ENCODE assay signal across 17 mouse cellular contexts in genomic region chr12:85233376-85234358, GRCm38 (mm10). TPM values are rescaled to one million over a fixed set of nuclear protein-coding genes. Genes with fewer than 3 reads are reported as not detected.
DNase-seq lines count a peak whose midpoint lies in the region; ATAC-seq and TF ChIP-seq lines count a peak whose summit lies in the region.
"Had no signal": no experiment of that assay in that cellular context is flagged by ENCODE, and none has a peak within 500 bp of the region (broad histone marks: within the 10 kb centered on the region; RNA-seq: fewer than 3 reads in every experiment).

No protein-coding gene starts in this region.

- ATAC-seq in midbrain, embryonic 13.5 days = peak; percentile 24; the same call in 1 of the 2 replicates
- no peak for ATAC-seq in midbrain, embryonic 11.5 days (ENCODE audit: low FRiP score)
- ATAC-seq in neural tube, embryonic 12.5 days (ENCODE audit: low FRiP score, low read depth) = 0 out of 2 replicates have a peak, but pooled peaks have one; percentile 33
- ATAC-seq: forebrain, embryonic 16.5 days had no signal

- peak overlapping the region; percentile 64; the same call in 1 of the 2 replicates for H3K27ac ChIP-seq in midbrain, embryonic 13.5 days
- no peak overlapping the region for H3K27ac ChIP-seq in midbrain, embryonic 11.5 days (ENCODE audit: low read depth, low read length)
- H3K27ac ChIP-seq in cortical plate, adult 2 months (ENCODE audit: insufficient read depth, low read length) = 0 out of 2 replicates have a peak overlapping the region, but pooled peaks have one; percentile 16
- no peak overlapping the region for H3K27ac ChIP-seq in neural tube, embryonic 12.5 days
- H3K27ac ChIP-seq: embryonic facial prominence, embryonic 12.5 days; limb, embryonic 15.5 days; lung, embryonic 15.5 days; midbrain, embryonic 12.5 days had no signal

- H3K27me3 ChIP-seq in midbrain, embryonic 13.5 days = no peaks in the 10 kb centered on the region
- no peaks in the 10 kb centered on the region for H3K27me3 ChIP-seq in midbrain, embryonic 11.5 days (ENCODE audit: control insufficient read depth, insufficient read depth, low read length)
- H3K27me3 ChIP-seq in neural tube, embryonic 12.5 days (replicated peaks) = no peaks in the 10 kb centered on the region
- H3K27me3 ChIP-seq: embryonic facial prominence, embryonic 12.5 days; limb, embryonic 15.5 days; lung, embryonic 15.5 days; midbrain, embryonic 12.5 days had no signal

- H3K4me1 ChIP-seq in midbrain, embryonic 13.5 days (replicated peaks) = 0 out of 2 replicates have a peak, but pooled peaks cover 4% of the 10 kb centered on the region
- H3K4me1 ChIP-seq in midbrain, embryonic 11.5 days (ENCODE audit: control insufficient read depth, insufficient read depth, low read length) = no peaks in the 10 kb centered on the region
- H3K4me1 ChIP-seq in cortical plate, adult 2 months (ENCODE audit: control insufficient read depth, insufficient read depth, low read length) = no peaks in the 10 kb centered on the region
- H3K4me1 ChIP-seq in neural tube, embryonic 12.5 days = peaks cover 6% of the 10 kb centered on the region; the same call in 1 of the 2 replicates
- H3K4me1 ChIP-seq: lung, embryonic 15.5 days; midbrain, embryonic 12.5 days had no signal

- H3K4me3 ChIP-seq in midbrain, embryonic 13.5 days (replicated peaks) = no peak overlapping the region
- H3K4me3 ChIP-seq in midbrain, embryonic 11.5 days (ENCODE audit: low read depth, low read length) = no peak overlapping the region
- no peak overlapping the region for H3K4me3 ChIP-seq in cortical plate, adult 2 months (ENCODE audit: insufficient read depth, low read length)
- H3K4me3 ChIP-seq in neural tube, embryonic 12.5 days = no peak overlapping the region
- H3K4me3 ChIP-seq: embryonic facial prominence, embryonic 12.5 days; limb, embryonic 15.5 days; lung, embryonic 15.5 days; midbrain, embryonic 12.5 days had no signal

- no peak for DNase-seq in midbrain, embryonic 11.5 days (ENCODE audit: low spot score, missing footprints)
- peak; percentile 88 for DNase-seq in NIH3T3 (ENCODE audit: low read depth)
- no peak for DNase-seq in embryo, embryonic 11 days
- no peak for DNase-seq in heart, postnatal 36 days
- DNase-seq: cerebellum, adult 8-10 months; gastrocnemius, postnatal 25 days; heart, postnatal 10 days; retina, postnatal 1 day; thymus, postnatal 36 days had no signal

- intact Hi-C loops in heart, postnatal 36 days (cut with DNase I) = no loop called here

- H3K36me3 ChIP-seq in midbrain, embryonic 13.5 days = peaks cover 10% of the 10 kb centered on the region; the same call in 1 of the 2 replicates
- H3K36me3 ChIP-seq in midbrain, embryonic 11.5 days (ENCODE audit: control insufficient read depth, insufficient read depth, low read length) = no peaks in the 10 kb centered on the region
- peaks cover 2% of the 10 kb centered on the region; the same call in 1 of the 2 replicates for H3K36me3 ChIP-seq in neural tube, embryonic 12.5 days
- H3K36me3 ChIP-seq: embryonic facial prominence, embryonic 12.5 days; midbrain, embryonic 12.5 days had no signal

- TF ChIP-seq CTCF in cortical plate, adult 2 months (IDR thresholded peaks at IDR 0.05; ENCODE audit: extremely low read depth, insufficient read depth, low read length) = no peak

- no peak overlapping the region for H3K4me2 ChIP-seq in midbrain, embryonic 13.5 days (replicated peaks)
- H3K4me2 ChIP-seq in midbrain, embryonic 11.5 days = no peak overlapping the region
- no peak overlapping the region for H3K4me2 ChIP-seq in neural tube, embryonic 12.5 days (replicated peaks)
- H3K4me2 ChIP-seq: embryonic facial prominence, embryonic 12.5 days; limb, embryonic 15.5 days; lung, embryonic 15.5 days; midbrain, embryonic 12.5 days had no signal

- H3K9ac ChIP-seq in midbrain, embryonic 13.5 days (replicated peaks) = no peak overlapping the region
- no peak overlapping the region for H3K9ac ChIP-seq in midbrain, embryonic 11.5 days (ENCODE audit: low read length)
- 0 out of 2 replicates have a peak overlapping the region, but pooled peaks have one; percentile 13 for H3K9ac ChIP-seq in neural tube, embryonic 12.5 days
- H3K9ac ChIP-seq: embryonic facial prominence, embryonic 12.5 days; limb, embryonic 15.5 days; lung, embryonic 15.5 days; midbrain, embryonic 12.5 days had no signal

- H3K9me3 ChIP-seq in midbrain, embryonic 13.5 days = no peaks in the 10 kb centered on the region
- no peaks in the 10 kb centered on the region for H3K9me3 ChIP-seq in midbrain, embryonic 11.5 days (ENCODE audit: control insufficient read depth, low read length)
- no peaks in the 10 kb centered on the region for H3K9me3 ChIP-seq in neural tube, embryonic 12.5 days
- H3K9me3 ChIP-seq: embryonic facial prominence, embryonic 12.5 days; limb, embryonic 15.5 days; lung, embryonic 15.5 days; midbrain, embryonic 12.5 days had no signal

- no peak for TF ChIP-seq POLR2A in cortical plate, adult 2 months (IDR thresholded peaks at IDR 0.05; ENCODE audit: extremely low read depth, insufficient read depth, low read length)

- WGBS in midbrain, embryonic 13.5 days = 73% methylated on average over 21 of the region's 21 CpGs
- WGBS in midbrain, embryonic 11.5 days = 81% methylated on average over 21 of the region's 21 CpGs
- 69% methylated on average over 21 of the region's 21 CpGs for WGBS in neural tube, embryonic 12.5 days

RNA-seq across cellular contexts. Expression of gene Eif2b2, which starts 14.4 kb away (rescaled TPM):
- 90.4 and 97.3 TPM in 2 replicates for polyA plus RNA-seq in midbrain, embryonic 13.5 days (2015; fragmentation: Nextera tagmentation; extraction: Ambion mirVana)
- 91.5 and 93.6 TPM in 2 replicates for polyA plus RNA-seq in midbrain, embryonic 11.5 days (2014; fragmentation: Nextera tagmentation; extraction: Ambion mirVana)
- polyA plus RNA-seq in cortical plate, adult 2 months (2012; rRNA removed) = 90.4 and 101 TPM in 2 replicates
- 92.5 and 107 TPM in 2 replicates for polyA plus RNA-seq in neural tube, embryonic 12.5 days (2016; fragmentation: Nextera tagmentation; extraction: Ambion mirVana)
- 10 to 100 TPM; 42.7 to 47.7 TPM for total RNA-seq in heart, postnatal 36 days (2021)

RNA-seq across cellular contexts. Expression of gene Mlh3, which starts 36.7 kb away (rescaled TPM):
- 8.9 and 9.0 TPM in 2 replicates for polyA plus RNA-seq in midbrain, embryonic 13.5 days (2015; fragmentation: Nextera tagmentation; extraction: Ambion mirVana)
- polyA plus RNA-seq in midbrain, embryonic 11.5 days (2014; fragmentation: Nextera tagmentation; extraction: Ambion mirVana) = 10.1 and 10.4 TPM in 2 replicates
- polyA plus RNA-seq in cortical plate, adult 2 months (2012; rRNA removed) = 12.7 and 13.7 TPM in 2 replicates
- polyA plus RNA-seq in neural tube, embryonic 12.5 days (2016; fragmentation: Nextera tagmentation; extraction: Ambion mirVana) = 8.3 and 9.0 TPM in 2 replicates
- 1 to 10 TPM; 7.5 to 8.7 TPM for total RNA-seq in heart, postnatal 36 days (2021)

RNA-seq across cellular contexts. Expression of gene Acyp1, which starts 54.6 kb away (rescaled TPM):
- 68.1 and 71.4 TPM in 2 replicates for polyA plus RNA-seq in midbrain, embryonic 13.5 days (2015; fragmentation: Nextera tagmentation; extraction: Ambion mirVana)
- polyA plus RNA-seq in midbrain, embryonic 11.5 days (2014; fragmentation: Nextera tagmentation; extraction: Ambion mirVana) = 68.0 and 69.5 TPM in 2 replicates
- polyA plus RNA-seq in cortical plate, adult 2 months (2012; rRNA removed) = 48.4 and 53.7 TPM in 2 replicates
- polyA plus RNA-seq in neural tube, embryonic 12.5 days (2016; fragmentation: Nextera tagmentation; extraction: Ambion mirVana) = 67.1 TPM in 2 replicates
- 10 to 100 TPM; 15.9 to 22.1 TPM for total RNA-seq in heart, postnatal 36 days (2021)

RNA-seq across cellular contexts. Expression of gene Zc2hc1c, which starts 54.7 kb away (rescaled TPM):
- polyA plus RNA-seq in midbrain, embryonic 13.5 days (2015; fragmentation: Nextera tagmentation; extraction: Ambion mirVana) = 1.3 TPM in 2 replicates
- 1.0 TPM in 2 replicates for polyA plus RNA-seq in midbrain, embryonic 11.5 days (2014; fragmentation: Nextera tagmentation; extraction: Ambion mirVana)
- polyA plus RNA-seq in cortical plate, adult 2 months (2012; rRNA removed) = 1.2 TPM in 2 replicates
- polyA plus RNA-seq in neural tube, embryonic 12.5 days (2016; fragmentation: Nextera tagmentation; extraction: Ambion mirVana) = 1.1 and 1.2 TPM in 2 replicates
- 1 to 10 TPM; 2.3 to 2.9 TPM for total RNA-seq in heart, postnatal 36 days (2021)

RNA-seq across cellular contexts. Expression of gene Pgf, which starts 56.1 kb away (rescaled TPM):
- 5.7 and 6.3 TPM in 2 replicates for polyA plus RNA-seq in midbrain, embryonic 13.5 days (2015; fragmentation: Nextera tagmentation; extraction: Ambion mirVana)
- 2.5 and 2.9 TPM in 2 replicates for polyA plus RNA-seq in midbrain, embryonic 11.5 days (2014; fragmentation: Nextera tagmentation; extraction: Ambion mirVana)
- 2.2 and 2.9 TPM in 2 replicates for polyA plus RNA-seq in cortical plate, adult 2 months (2012; rRNA removed)
- 9.7 and 10.9 TPM in 2 replicates for polyA plus RNA-seq in neural tube, embryonic 12.5 days (2016; fragmentation: Nextera tagmentation; extraction: Ambion mirVana)
- 1 to 10 TPM; 3.4 to 4.6 TPM for total RNA-seq in heart, postnatal 36 days (2021)

Comparison
In these comparisons a context has a peak if more than half of its experiments do, and no peak if none do; other contexts are left out.
1. H3K27ac ChIP-seq: peak in midbrain, embryonic 13.5 days (single experiment) and cortical plate, adult 2 months (single experiment); none in midbrain, embryonic 11.5 days (single experiment) and neural tube, embryonic 12.5 days (single experiment).